Mouse (Mus musculus) neural tube, embryonic 14.5 days (tissue): ENCODE results near the gene Tceal5. TPM values are rescaled to one million over a fixed set of nuclear protein-coding genes. Genes with fewer than 3 reads are reported as not detected.
A peak's percentile ranks its signal among the peaks of the same experiment; 100 is the strongest.
"Not testable (repeated sequence)": the region's sequence is repeated elsewhere in the genome, so short reads cannot be mapped to it uniquely, and the experiment has no call there.

Source experiments
- ATAC-seq: fragments of 200-750 bp; cut with Nextera tagmentation; 2 replicates; pipeline ENCODE4 v1.8.0; 2017; ENCODE audit warnings: low read depth, mild to moderate bottlenecking, moderate TSS enrichment, moderate library complexity
- H3K27ac ChIP-seq: fragments of 300-500 bp; sonication (generic); 2 replicates; pipeline ENCODE4 v1.5.1; 2014; ENCODE audit warnings: low read depth, mild to moderate bottlenecking, control low read depth, low read length, moderate library complexity, mixed read lengths
- H3K27me3 ChIP-seq: fragments of 300-500 bp; sonication (generic); 2 replicates; pipeline ENCODE4 v1.6.1; 2014; ENCODE audit warnings: low read length; ENCODE audit not compliant: control insufficient read depth, insufficient read depth
- H3K36me3 ChIP-seq: fragments of 300-500 bp; sonication (generic); 2 replicates; pipeline ENCODE4 v1.6.1; 2014; ENCODE audit warnings: low read length, mixed read lengths; ENCODE audit not compliant: control insufficient read depth, insufficient read depth
- H3K4me1 ChIP-seq: fragments of 300-500 bp; sonication (generic); 2 replicates; pipeline ENCODE4 v1.6.1; 2014; ENCODE audit warnings: low read length; ENCODE audit not compliant: control insufficient read depth, insufficient read depth
- H3K4me2 ChIP-seq: fragments of 300-500 bp; sonication (generic); 2 replicates; pipeline ENCODE4 v1.6.1; 2014; ENCODE audit warnings: mild to moderate bottlenecking, low read depth, low read length, control low read depth
- H3K4me3 ChIP-seq: fragments of 300-500 bp; sonication (generic); 2 replicates; pipeline ENCODE4 v1.5.1; 2014; ENCODE audit warnings: low read depth, low read length, control low read depth, mixed read lengths
- H3K9ac ChIP-seq: fragments of 300-500 bp; sonication (generic); replicated peaks from 2 replicates; pipeline ENCODE4 v1.6.1; 2014; ENCODE audit warnings: low read depth, mild to moderate bottlenecking, control low read depth, low read length, mixed read lengths
- H3K9me3 ChIP-seq: fragments of 300-500 bp; sonication (generic); 2 replicates; pipeline ENCODE4 v1.6.1; 2016; ENCODE audit warnings: low read length; ENCODE audit not compliant: control insufficient read depth
- WGBS: fragments of 180-500 bp; shearing (Covaris S2); extraction: QIAGEN DNeasy Blood & Tissue Kit; methylation state at CpG from one replicate; pipeline ENCODE4 v1.1.7; 2014; 5-methylcytosine and 5-hydroxymethylcytosine counted together
- polyA plus RNA-seq: library from polyadenylated mRNA; unstranded; fragments of >200 nt; fragmentation: Nextera tagmentation; extraction: Ambion mirVana; gene quantifications from 2 replicates; pipeline ENCODE4 v1.2.1, GENCODE M21; 2014

Gene Tceal5
- polyA plus RNA-seq, 1 experiment from 2014 or later, result 16.4 TPM

- no peak overlapping the region for H3K9ac ChIP-seq
- 68% methylated on average over 6 of the region's 6 CpGs for WGBS
Observed at GRCm38 (mm10) chrX:136223714-136224113, 20.0 kb upstream of the Tceal5 start.

DNA sequence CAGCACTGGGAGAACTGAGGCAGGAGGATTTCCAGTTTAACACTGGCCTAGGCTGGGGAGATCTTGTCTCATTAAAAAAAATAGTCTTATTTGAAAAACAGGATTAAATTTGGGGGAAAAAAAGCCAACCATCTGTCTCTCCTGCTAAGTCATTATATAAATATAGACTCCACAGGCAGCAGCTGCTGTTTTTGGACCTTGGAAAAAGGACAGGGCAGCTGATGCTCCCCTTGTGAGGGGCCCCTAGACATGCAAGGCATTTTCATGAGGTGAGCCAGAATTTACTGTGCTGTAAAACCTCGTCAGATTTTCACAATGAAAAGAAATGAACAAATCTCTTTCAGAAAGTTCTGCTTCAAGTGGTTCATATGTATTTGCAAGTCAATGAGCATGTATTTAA is 12.6 kb upstream of the Tceal5 start:
- ATAC-seq, result no peak
- no peak overlapping the region for H3K4me2 ChIP-seq
- no peaks in the 10 kb centered on the region for H3K9me3 ChIP-seq
- no peak overlapping the region for H3K9ac ChIP-seq
- H3K4me3 ChIP-seq, result no peak overlapping the region
- no peaks in the 10 kb centered on the region for H3K4me1 ChIP-seq
- H3K27me3 ChIP-seq, result no peaks in the 10 kb centered on the region
- H3K36me3 ChIP-seq, result no peaks in the 10 kb centered on the region
- no peak overlapping the region for H3K27ac ChIP-seq
- WGBS, result 41% methylated on average over 1 of the region's 1 CpGs

More at GRCm38 (mm10) chrX:136223714-136224113, 20.0 kb upstream of the Tceal5 start:
- Histone ChIP-seq H3K4me2 (no peak overlapping the region), H3K27ac (no peak overlapping the region), H3K4me1 (no peaks in the 10 kb centered on the region), H3K9me3 (no peaks in the 10 kb centered on the region), H3K27me3 (no peaks in the 10 kb centered on the region), H3K36me3 (no peaks in the 10 kb centered on the region), H3K4me3 (no peak overlapping the region)
- ATAC-seq, result no peak

DNA sequence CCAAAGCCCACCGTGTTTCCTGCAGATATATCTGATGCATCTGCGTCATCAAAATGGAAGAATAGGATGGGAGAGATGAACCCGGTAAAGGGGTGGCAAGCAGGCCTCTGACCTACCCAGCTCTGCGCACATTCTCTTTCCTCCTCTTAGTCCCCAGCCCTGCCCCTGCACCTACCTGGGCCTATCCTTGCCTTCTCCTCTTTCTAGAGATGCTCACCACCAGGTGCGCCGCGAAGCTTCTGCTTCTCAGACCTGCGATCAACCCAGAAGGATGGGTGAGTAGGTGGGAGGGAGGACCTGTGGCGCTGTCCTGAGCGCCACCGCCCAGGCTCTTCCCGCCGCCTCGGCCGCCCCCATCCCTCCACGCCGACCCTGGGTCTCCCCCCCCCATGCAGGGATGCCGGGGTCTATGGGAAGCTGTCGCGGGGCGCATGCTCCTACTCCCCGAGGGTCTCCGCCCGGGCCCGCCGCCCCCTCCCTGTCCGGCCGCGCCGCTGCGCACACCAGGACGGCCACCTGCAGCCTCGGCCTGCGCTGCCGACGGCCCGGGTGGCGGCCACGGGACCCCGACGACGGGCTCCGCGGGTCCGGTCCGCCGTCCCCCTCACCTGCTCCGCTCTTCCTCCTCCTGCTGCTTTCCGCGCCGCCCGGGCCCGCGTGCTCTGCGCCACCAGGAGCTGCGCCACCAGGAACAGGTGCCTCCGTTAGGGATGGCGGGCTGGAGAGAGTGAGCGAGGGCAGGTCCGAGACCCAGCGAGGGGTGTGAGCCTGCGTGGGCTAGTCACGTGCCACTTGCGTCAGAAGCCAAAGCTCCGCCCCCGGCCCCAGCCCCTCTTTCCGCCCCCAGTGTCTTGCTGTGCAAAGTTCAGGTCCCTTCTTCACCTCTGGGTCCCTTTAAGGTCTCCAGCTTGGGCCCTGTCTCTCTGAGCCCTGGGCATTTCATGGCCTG is 11.3 kb upstream of the Tceal5 start, which contains the start of the genes Tceal7 and Bex1:
Gene Tceal7 (plus strand): TSS at position 51 of the 949 bp plus-strand sequence.
Gene Bex1 (minus strand): TSS at position 785 of the 949 bp plus-strand sequence.
- ATAC-seq, result peak; percentile 96
- 22% methylated on average over 6 of the region's 67 CpGs for WGBS

DNA sequence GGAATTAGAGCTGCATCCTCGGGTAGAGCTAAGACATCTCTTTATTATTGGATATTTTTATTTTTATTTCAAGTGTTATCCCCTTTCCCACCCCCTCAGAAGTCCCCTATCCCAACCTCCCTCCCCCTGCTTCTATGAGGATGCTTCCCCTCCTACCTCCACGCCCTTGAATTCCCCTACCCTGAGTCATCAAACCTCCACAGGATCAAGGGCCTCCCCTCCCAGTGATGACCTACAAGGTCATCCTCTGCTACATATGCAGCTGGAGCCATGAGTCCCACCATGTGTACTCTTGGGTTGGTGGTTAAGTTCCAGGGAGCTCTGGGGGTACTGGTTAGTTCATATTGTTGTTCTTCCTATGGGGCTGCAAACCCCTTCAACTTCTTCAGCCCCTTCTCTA is 9.7 kb upstream of the Tceal5 start:
- ATAC-seq, result no peak
- H3K4me3 ChIP-seq, result no peak overlapping the region
- H3K36me3 ChIP-seq, result no peaks in the 10 kb centered on the region
- H3K9ac ChIP-seq, result no peak overlapping the region
- H3K4me1 ChIP-seq, result no peaks in the 10 kb centered on the region
- H3K9me3 ChIP-seq, result no peaks in the 10 kb centered on the region
- H3K4me2 ChIP-seq, result no peak overlapping the region
- no peaks in the 10 kb centered on the region for H3K27me3 ChIP-seq
- no peak overlapping the region for H3K27ac ChIP-seq
- 82% methylated on average over 2 of the region's 2 CpGs for WGBS

More for the DNA sequence above, 11.3 kb upstream of the Tceal5 start, which contains the start of the genes Tceal7 and Bex1:
- H3K4me1 ChIP-seq, H3K36me3 ChIP-seq, H3K9me3 ChIP-seq, H3K27ac ChIP-seq, H3K27me3 ChIP-seq: not testable (repeated sequence)
- H3K4me2 ChIP-seq, result peak within 1 kb of the TSS; percentile 43
- 0 out of 2 replicates have a peak within 1 kb of the TSS, but pooled peaks have one; percentile 28 for H3K9ac ChIP-seq
- peak within 1 kb of the TSS; percentile 29 for H3K4me3 ChIP-seq

GRCm38 (mm10) chrX:136204406-136204805 is 730 bp upstream of the Tceal5 start:
- no peak overlapping the region for H3K27ac ChIP-seq
- H3K4me1 ChIP-seq, result no peaks in the 10 kb centered on the region
- no peaks in the 10 kb centered on the region for H3K27me3 ChIP-seq
- no peak overlapping the region for H3K4me3 ChIP-seq
- H3K9ac ChIP-seq, result no peak overlapping the region
- no peaks in the 10 kb centered on the region for H3K36me3 ChIP-seq
- H3K4me2 ChIP-seq, result no peak overlapping the region
- no peaks in the 10 kb centered on the region for H3K9me3 ChIP-seq
- WGBS, result 87% methylated on average over 6 of the region's 6 CpGs
- ATAC-seq, result no peak

DNA sequence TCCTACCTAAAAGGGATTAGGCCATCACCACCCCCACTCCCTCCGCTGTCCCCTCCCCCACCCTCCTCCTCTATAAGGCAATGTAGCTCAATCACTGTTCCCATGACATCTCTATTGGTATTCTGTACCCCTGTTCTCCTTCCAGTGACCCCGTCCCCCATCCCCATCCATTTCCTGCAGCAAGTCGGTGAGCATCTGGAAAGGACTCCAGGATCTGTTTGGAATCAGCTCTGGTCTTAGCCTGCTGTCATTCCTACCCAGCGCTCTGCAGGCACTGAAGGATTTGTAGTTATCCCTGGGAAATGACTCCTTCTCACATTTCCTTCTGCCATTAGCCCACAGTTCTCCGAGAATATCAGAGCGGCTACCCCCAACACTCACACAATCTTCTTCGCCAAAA is 419 bp downstream of the Tceal5 start:
- peak; percentile 67 for ATAC-seq
- no peaks in the 10 kb centered on the region for H3K27me3 ChIP-seq
- peak overlapping the region; percentile 44 for H3K4me2 ChIP-seq
- no peaks in the 10 kb centered on the region for H3K36me3 ChIP-seq
- H3K4me3 ChIP-seq, result peak overlapping the region; percentile 41
- H3K9me3 ChIP-seq, result no peaks in the 10 kb centered on the region
- H3K4me1 ChIP-seq, result no peaks in the 10 kb centered on the region
- WGBS, result 15% methylated on average over 7 of the region's 7 CpGs
- peak overlapping the region; percentile 69; the same call in 1 of the 2 replicates for H3K27ac ChIP-seq
- H3K9ac ChIP-seq, result peak overlapping the region; percentile 50; the same call in 1 of the 2 replicates

GRCm38 (mm10) chrX:136196873-136197272 is 6.8 kb downstream of the Tceal5 start:
- no peaks in the 10 kb centered on the region for H3K27me3 ChIP-seq
- H3K4me3 ChIP-seq, result no peak overlapping the region
- H3K9ac ChIP-seq, result no peak overlapping the region
- no peaks in the 10 kb centered on the region for H3K4me1 ChIP-seq
- H3K9me3 ChIP-seq, result no peaks in the 10 kb centered on the region
- no peak overlapping the region for H3K27ac ChIP-seq
- H3K36me3 ChIP-seq, result no peaks in the 10 kb centered on the region
- 59% methylated on average over 1 of the region's 1 CpGs for WGBS
- no peak for ATAC-seq
- no peak overlapping the region for H3K4me2 ChIP-seq

- 86% methylated on average over 16 of the region's 16 CpGs for WGBS
Observed at GRCm38 (mm10) chrX:136195193-136195944, 8.3 kb downstream of the Tceal5 start.

More at GRCm38 (mm10) chrX:136195193-136195944, 8.3 kb downstream of the Tceal5 start:
- Histone ChIP-seq H3K9me3 (no peaks in the 10 kb centered on the region), H3K9ac (no peak overlapping the region), H3K4me1 (no peaks in the 10 kb centered on the region), H3K4me2 (no peak overlapping the region), H3K36me3 (no peaks in the 10 kb centered on the region), H3K27me3 (no peaks in the 10 kb centered on the region), H3K4me3 (no peak overlapping the region), H3K27ac (no peak overlapping the region)
- no peak for ATAC-seq
